Mouse (Mus musculus): ENCODE results near the gene Ubc. TPM values are rescaled to one million over a fixed set of nuclear protein-coding genes. Genes with fewer than 3 reads are reported as not detected.
A peak's percentile ranks its signal among the peaks of the same experiment; 100 is the strongest.
"Not testable (repeated sequence)": the region's sequence is repeated elsewhere in the genome, so short reads cannot be mapped to it uniquely, and the experiment has no call there.

The Ubc gene
- polyA plus RNA-seq, 1 experiment from 2014 or later: 517 TPM

DNA sequence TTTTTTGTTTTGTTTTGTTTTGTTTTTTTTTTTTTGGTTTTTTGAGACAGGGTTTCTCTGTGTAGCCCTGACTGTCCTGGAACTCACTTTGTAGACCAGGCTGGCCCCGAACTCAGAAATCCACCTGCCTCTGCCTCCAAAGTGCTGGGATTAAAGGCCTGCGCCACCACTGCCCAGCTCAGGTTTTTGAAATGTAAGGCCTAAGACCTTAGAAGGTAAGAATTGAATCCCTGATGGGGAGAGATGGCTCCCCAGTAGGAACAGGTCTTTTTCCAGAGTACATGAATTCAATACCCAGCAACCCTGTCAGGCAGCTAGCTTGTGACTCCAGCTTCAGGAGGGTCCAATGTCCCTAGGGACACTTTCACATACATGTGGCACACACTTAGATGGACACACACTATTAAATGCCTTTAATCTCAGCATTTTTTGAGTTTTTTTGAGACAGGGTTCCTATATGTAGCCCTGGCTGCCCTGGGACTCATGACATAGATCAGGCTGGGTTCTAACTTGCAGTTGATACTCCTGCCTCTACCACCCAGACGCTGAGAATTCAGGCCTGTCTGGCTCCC, 990 bp upstream of the Ubc start:
- DNase-seq: no peak
- WGBS (ENCODE audit: insufficient replicate concordance): 85% methylated on average over 3 of the region's 3 CpGs
- peaks cover 59% of the 10 kb centered on the region for H3K4me1 ChIP-seq (replicated peaks)
- no peak overlapping the region for H3K4me3 ChIP-seq (replicated peaks)
- ATAC-seq (ENCODE audit: low read depth): no peak
- no peaks in the 10 kb centered on the region for H3K27me3 ChIP-seq
- H3K4me2 ChIP-seq: no peak overlapping the region
- peak overlapping the region; percentile 98 for H3K27ac ChIP-seq
- peaks cover 13% of the 10 kb centered on the region for H3K36me3 ChIP-seq
- no peak overlapping the region for H3K9ac ChIP-seq
- no peaks in the 10 kb centered on the region for H3K9me3 ChIP-seq (replicated peaks)

DNA sequence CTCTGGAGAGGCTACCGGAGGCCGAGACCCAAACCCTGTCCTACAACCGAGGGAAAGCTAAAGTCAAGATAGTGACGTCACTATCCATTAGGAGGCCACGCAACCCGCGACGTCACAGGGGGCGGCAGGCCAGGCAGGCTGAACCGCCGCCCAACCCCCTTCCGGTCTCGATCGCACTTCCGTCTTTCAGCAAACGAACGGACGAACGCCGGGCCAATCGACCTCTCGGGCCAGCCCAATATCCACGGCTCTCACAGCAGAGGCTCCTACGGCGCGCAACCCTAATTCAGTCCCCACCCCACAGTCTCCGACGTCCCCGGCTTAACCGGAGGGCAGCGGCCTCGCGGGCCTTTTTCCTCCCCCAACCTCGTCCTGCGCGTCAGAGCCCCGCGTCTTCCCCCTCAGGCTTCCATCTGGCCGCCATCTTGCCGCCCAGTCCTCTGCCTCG, 847 bp downstream of the Ubc start, which contains the start of gene Gm10382:
Gene Gm10382, plus strand, starts transcription at position 192 of the 448 bp plus-strand sequence.
- ATAC-seq (ENCODE audit: low read depth) (peak; percentile 47), DNase-seq (peak; percentile 85)
- H3K27me3 ChIP-seq: no peaks in the 10 kb centered on the region
- peaks cover 31% of the 10 kb centered on the region for H3K36me3 ChIP-seq
- H3K4me3 ChIP-seq (replicated peaks): peak within 1 kb of the TSS; percentile 100
- H3K9me3 ChIP-seq (replicated peaks): no peaks in the 10 kb centered on the region
- H3K9ac ChIP-seq: peak within 1 kb of the TSS; percentile 100
- WGBS (ENCODE audit: insufficient replicate concordance): under 1% methylated on average over 41 of the region's 41 CpGs
- H3K4me2 ChIP-seq: peak within 1 kb of the TSS; percentile 76
- peaks cover 54% of the 10 kb centered on the region for H3K4me1 ChIP-seq (replicated peaks)
- H3K27ac ChIP-seq: peak within 1 kb of the TSS; percentile 98

DNA sequence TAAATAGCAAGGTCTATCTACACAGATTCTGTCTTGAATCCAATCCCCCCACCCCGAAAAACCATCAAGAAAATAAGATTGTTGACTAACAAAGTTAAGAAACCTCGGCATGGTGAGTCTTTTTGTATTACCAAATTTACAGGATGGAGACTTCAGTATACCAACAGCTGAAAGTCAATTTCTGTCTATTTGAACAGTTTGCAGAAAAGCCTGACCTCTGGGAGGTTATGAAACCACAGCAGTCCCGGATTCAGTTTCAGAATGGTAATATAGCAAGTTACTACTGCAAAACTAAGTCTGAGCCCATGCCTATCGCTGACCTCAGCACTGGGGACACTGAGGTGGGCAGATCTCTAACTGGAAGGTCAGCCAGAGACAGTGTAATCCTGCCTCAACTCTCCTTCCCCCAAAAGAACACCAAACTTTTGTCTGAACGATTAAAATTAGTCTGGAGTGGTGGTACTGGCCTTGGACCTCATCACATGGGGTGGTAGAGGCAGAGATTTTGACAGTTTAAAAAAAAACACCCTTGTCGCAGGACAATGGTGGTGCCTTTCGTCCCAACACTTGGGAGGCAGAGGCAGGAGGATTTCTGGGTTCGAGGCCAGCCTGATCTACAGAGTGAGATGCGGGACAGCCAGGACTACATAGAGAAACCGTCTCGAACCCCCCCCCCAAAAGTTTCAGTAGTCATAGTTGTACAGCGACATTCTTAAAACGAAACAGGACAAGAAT, 1.5 kb downstream of the Ubc start:
- H3K4me3 ChIP-seq (replicated peaks): peak overlapping the region; percentile 100
- H3K9ac ChIP-seq: peak overlapping the region; percentile 100
- peaks cover 38% of the 10 kb centered on the region for H3K36me3 ChIP-seq
- peak overlapping the region; percentile 98 for H3K27ac ChIP-seq
- ATAC-seq (ENCODE audit: low read depth) (no peak), DNase-seq (no peak)
- peak overlapping the region; percentile 76 for H3K4me2 ChIP-seq
- no peaks in the 10 kb centered on the region for H3K27me3 ChIP-seq
- H3K4me1 ChIP-seq (replicated peaks): peaks cover 48% of the 10 kb centered on the region
- H3K9me3 ChIP-seq (replicated peaks): no peaks in the 10 kb centered on the region
- WGBS (ENCODE audit: insufficient replicate concordance): 18% methylated on average over 13 of the region's 13 CpGs

DNA sequence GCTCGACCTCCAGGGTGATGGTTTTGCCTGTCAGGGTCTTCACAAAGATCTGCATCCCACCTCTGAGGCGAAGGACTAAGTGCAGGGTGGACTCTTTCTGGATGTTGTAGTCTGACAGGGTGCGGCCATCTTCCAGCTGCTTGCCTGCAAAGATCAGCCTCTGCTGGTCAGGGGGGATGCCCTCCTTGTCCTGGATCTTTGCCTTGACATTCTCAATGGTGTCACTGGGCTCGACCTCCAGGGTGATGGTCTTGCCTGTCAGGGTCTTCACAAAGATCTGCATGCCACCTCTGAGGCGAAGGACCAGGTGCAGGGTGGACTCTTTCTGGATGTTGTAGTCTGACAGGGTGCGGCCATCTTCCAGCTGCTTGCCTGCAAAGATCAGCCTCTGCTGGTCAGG, 2.7 kb downstream of the Ubc start:
- not testable (repeated sequence) for H3K27ac ChIP-seq; H3K9ac ChIP-seq; H3K4me3 ChIP-seq (replicated peaks); H3K4me2 ChIP-seq; H3K27me3 ChIP-seq; H3K9me3 ChIP-seq (replicated peaks); DNase-seq; ATAC-seq (ENCODE audit: low read depth)
- Histone ChIP-seq H3K4me1 (replicated peaks) (peaks cover 43% of the 10 kb centered on the region), H3K36me3 (peaks cover 38% of the 10 kb centered on the region)
- 85% methylated on average over 5 of the region's 6 CpGs for WGBS (ENCODE audit: insufficient replicate concordance)

DNA sequence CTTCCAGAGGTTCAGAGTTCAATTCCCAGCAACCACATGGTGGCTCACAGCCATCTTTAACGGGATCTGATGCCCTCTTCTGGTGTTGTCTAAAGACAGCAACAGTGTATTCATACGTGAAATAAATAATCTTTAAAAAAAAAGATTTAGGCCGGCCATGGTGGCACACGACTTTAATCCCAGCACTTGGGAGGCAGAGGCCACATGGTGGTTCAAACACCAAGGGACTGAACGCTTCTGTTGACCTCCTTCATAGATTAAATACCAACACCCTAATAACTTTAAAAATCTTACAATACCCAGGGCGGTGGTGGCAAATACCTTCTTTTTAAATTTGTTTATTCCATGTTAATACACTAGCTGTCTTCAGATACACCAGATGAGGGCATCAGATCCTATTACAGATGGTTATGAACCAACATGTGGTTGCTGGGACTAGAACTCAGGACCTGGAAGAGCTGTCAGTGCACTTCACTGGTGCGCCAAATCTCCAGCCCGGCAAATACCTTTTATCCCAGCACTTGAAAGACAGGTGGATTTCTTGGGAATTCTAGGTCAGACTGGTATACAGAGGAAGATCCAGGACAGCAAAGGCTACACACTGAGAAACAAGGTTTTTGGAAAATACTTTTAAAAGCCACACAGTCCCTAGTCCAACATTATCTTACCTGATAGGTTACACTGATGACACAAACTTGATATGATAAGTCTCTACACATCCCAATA, 4.6 kb downstream of the Ubc start:
- 77% methylated on average over 8 of the region's 8 CpGs for WGBS (ENCODE audit: insufficient replicate concordance)
- peaks cover 38% of the 10 kb centered on the region for H3K36me3 ChIP-seq
- H3K27me3 ChIP-seq: no peaks in the 10 kb centered on the region
- H3K4me1 ChIP-seq (replicated peaks): peaks cover 24% of the 10 kb centered on the region
- ATAC-seq (ENCODE audit: low read depth) (no peak), DNase-seq (no peak)
- H3K27ac ChIP-seq: no peak overlapping the region
- no peak overlapping the region for H3K9ac ChIP-seq
- no peak overlapping the region for H3K4me2 ChIP-seq
- no peak overlapping the region for H3K4me3 ChIP-seq (replicated peaks)
- no peaks in the 10 kb centered on the region for H3K9me3 ChIP-seq (replicated peaks)

DNA sequence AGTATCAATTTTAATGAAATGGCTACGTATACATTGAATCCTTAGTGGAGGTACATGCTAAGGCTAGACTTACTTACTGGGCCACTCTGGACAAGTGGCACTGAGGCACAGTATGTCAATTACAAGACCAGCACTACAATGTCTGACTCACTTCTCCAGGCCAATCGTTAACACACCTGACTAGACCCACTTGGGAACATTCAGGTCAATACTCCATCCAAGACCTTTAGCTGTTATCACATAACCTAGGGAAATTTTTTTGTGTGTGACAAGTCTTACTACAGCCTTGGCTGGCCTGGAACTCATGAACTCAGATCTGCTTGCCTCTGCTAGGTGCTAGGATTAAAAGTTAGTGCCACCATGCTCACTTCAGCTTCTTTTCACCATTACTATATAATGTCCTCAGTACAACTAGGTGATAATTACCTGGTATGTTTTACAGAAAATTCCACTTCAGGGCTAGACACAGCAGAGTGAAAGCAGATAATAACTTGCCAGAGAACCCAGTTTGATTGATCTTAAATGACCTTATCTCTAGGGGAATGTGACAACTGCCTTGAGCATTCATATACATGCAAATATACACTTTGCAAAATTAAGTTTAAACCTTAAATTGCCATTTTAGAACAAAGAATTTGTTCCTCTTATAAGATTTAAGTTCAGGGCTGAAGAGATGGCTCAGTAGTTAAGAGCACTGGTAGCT, 5.3 kb downstream of the Ubc start:
- Histone ChIP-seq H3K9ac (no peak overlapping the region), H3K4me3 (replicated peaks) (no peak overlapping the region), H3K27ac (no peak overlapping the region), H3K27me3 (no peaks in the 10 kb centered on the region), H3K9me3 (replicated peaks) (no peaks in the 10 kb centered on the region), H3K4me1 (replicated peaks) (peaks cover 21% of the 10 kb centered on the region), H3K4me2 (no peak overlapping the region), H3K36me3 (peaks cover 38% of the 10 kb centered on the region)
- ATAC-seq (ENCODE audit: low read depth) (no peak), DNase-seq (no peak)
- 87% methylated on average over 2 of the region's 2 CpGs for WGBS (ENCODE audit: insufficient replicate concordance)

DNA sequence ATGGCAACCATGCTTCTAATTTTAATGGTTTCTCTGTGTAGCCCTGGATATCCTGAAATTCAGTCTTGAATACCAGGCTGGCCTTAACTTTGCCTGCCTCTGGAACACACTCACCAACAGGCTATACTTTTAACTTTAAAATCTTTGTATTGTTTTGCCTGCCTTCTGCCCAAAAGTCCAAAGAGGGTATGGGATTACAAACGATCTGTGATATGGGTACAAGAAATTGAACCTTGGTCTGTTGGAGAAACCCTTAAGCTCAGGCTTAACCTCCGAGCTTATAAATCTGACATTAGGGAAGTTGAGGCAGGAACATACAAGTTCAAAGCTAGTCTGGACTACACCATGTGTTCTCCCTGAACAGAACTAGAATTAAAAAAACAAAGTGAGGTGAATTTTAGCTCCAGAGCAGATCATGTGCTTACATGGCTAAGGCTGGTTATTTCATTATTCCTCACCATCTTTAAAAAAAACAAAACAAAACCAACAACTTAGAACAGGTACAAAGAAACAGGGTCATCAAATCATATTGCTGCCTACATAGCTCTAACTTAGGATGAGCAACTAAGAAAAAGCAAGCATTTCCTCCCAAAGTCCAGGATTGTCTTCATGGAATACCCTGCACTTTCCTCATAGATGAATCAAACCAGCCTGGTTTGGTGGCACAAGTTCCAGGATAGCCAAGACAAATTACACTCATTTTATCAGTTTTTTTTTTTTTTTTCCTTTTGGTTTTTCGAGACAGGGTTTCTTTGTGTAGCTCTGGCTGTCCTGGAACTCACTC, 6.2 kb downstream of the Ubc start:
- H3K27ac ChIP-seq: no peak overlapping the region
- no peak overlapping the region for H3K9ac ChIP-seq
- DNase-seq: no peak

DNA sequence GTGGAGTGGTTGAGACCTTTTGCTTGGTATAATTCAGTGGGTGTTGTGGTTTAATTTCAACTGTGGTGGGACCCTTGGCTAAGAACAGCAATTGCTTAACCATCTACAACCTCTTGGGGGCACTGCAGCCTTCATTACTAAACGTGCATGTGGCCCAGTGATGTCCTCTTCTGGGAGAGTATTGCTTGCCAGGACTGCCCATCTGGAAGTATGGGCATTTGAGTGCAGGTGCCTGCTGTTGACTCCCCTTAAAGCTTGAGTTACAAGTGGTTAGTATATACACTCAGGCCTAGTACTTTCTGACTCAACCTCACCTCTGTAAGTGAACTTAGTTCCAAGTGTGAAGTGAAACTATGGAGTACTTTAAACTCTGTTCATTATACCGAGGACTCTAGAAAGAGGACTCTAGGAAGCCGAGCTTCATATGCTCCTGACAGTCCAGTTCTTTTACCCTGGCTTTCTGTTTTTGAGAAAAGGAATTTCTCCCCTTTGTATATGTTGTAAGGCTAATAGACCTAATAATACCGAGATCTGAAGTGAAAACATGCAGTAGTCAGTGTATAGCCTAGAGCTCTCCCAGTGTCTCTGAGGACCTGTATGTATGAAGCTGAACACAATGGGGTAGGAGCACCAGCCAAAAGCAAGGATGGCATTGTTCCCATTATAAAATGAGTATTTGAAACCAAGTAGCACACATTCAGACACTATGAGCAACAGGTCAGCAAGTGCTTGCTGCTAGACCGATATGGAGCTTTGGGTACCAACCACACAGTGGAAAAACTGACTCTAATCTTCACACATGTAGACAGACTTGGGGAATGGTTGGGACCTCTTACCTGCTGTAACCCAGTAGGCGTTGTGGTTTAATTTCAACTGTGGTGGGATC, 7.1 kb downstream of the Ubc start:
- Histone ChIP-seq H3K27me3 (no peaks in the 10 kb centered on the region), H3K9me3 (replicated peaks) (no peaks in the 10 kb centered on the region), H3K4me2 (no peak overlapping the region), H3K36me3 (peaks cover 29% of the 10 kb centered on the region), H3K4me1 (replicated peaks) (peaks cover 12% of the 10 kb centered on the region; the same call in 1 of the 2 replicates), H3K9ac (no peak overlapping the region), H3K4me3 (replicated peaks) (no peak overlapping the region), H3K27ac (no peak overlapping the region)
- ATAC-seq (ENCODE audit: low read depth) (peak; percentile 69), DNase-seq (peak; percentile 32)
- 42% methylated on average over 6 of the region's 6 CpGs for WGBS (ENCODE audit: insufficient replicate concordance)

More for the DNA sequence above, 6.2 kb downstream of the Ubc start:
- H3K4me2 ChIP-seq: no peak overlapping the region
- peaks cover 21% of the 10 kb centered on the region for H3K4me1 ChIP-seq (replicated peaks)
- H3K27me3 ChIP-seq: no peaks in the 10 kb centered on the region
- H3K36me3 ChIP-seq: peaks cover 38% of the 10 kb centered on the region
- H3K9me3 ChIP-seq (replicated peaks): no peaks in the 10 kb centered on the region
- no peak overlapping the region for H3K4me3 ChIP-seq (replicated peaks)
- ATAC-seq (ENCODE audit: low read depth): no peak
- 67% methylated on average over 3 of the region's 3 CpGs for WGBS (ENCODE audit: insufficient replicate concordance)

DNA sequence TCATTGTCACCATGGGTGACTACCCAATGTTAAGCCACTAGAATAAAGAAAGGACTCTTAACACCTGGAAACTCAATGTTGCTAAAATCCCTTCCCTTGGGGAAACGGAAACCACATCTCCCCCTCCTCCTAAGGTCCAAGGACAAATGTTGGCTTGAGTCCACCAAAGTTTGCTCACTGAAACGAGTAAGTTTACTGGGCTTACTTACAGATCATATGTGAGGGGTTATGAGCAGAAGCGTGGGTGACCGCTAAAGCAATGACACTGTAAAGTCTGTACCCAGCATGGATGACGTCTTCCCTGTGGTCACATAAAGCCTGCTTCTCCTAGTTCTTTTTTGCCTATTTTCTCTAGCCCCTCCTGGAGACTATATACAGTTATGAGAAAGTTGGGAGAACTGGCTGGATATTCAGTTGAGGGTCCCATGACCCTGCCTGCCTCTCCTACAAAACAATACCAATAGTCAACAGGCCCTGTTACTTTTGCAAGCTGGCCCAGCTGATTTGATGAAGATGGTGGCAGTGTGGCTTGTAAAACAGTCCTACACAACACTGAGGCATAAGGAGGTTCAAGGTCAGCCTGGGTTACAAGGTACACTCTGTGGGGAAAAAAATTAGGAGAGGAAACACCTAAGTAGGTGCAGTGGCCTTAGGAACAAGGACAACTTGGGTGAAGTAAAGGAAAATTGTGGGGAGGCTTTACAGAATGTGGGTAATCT, 7.9 kb downstream of the Ubc start:
- Histone ChIP-seq H3K4me1 (replicated peaks) (peaks cover 12% of the 10 kb centered on the region; the same call in 1 of the 2 replicates), H3K4me3 (replicated peaks) (no peak overlapping the region), H3K36me3 (peaks cover 27% of the 10 kb centered on the region), H3K27ac (no peak overlapping the region), H3K9ac (no peak overlapping the region), H3K4me2 (no peak overlapping the region), H3K27me3 (no peaks in the 10 kb centered on the region), H3K9me3 (replicated peaks) (no peaks in the 10 kb centered on the region)
- 73% methylated on average over 5 of the region's 5 CpGs for WGBS (ENCODE audit: insufficient replicate concordance)
- DNase-seq (no peak), ATAC-seq (ENCODE audit: low read depth) (peak; percentile 2; the same call in 1 of the 2 replicates)

Measured in liver, embryonic 13.5 days (tissue).